Mouse (Mus musculus): ENCODE measurements around the gene Smug1. TPM values are rescaled to one million over a fixed set of nuclear protein-coding genes. Genes with fewer than 3 reads are reported as not detected.
A peak's percentile ranks its signal among the peaks of the same experiment; 100 is the strongest.

Smug1 gene
- total RNA-seq, 2 experiments from 2014 or later = 14.0 to 19.9 TPM

DNA sequence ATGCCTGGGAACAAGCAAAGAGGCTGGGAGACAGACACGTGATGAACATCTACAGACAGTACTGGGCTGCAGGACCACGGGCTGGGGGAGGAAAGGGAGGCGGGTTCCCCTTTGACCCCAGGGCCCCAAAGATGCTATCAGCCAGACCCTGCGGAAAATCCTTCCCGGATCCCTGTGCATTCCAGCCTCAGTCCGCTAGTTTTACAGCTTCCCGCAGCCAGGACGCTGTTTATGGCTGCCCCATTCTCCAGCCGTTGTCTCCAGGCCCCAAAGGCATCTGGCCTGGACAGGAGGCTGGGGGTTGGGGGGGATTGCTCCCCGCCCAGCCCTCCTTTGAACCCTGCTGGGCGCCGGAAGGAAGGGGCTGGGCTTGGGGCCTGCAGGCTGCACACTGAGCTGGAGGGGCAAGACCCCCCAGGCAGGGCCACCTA lies 10.7 kb upstream of the Smug1 start:
- DNase-seq = no peak

DNA sequence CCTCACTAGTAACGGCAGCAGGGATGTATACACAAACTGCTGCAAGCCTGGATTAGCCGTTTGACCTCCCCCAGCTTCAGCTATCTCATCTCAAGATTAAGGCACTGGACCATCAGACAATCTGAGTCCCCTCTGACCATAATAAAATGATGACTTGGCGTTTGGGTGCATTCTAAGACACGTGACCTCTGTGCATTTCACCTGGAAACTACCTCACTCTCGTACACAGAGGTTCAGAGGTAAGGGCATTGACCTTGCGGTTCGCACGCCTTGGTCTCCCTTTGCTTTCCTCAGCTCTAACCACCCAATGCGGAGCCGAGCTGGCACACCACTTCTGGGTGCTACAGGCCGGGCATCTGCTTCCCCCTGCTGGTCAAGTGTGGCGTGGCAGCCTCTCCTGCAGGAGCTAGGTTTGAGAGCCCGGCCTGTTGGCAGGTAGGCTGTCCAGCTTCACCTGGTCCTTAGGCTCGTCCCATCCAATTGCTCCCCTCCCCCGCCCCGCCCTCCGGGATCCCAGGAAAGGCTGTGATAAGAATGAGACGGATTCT lies 10.1 kb upstream of the Smug1 start:
- DNase-seq = peak; percentile 96

DNA sequence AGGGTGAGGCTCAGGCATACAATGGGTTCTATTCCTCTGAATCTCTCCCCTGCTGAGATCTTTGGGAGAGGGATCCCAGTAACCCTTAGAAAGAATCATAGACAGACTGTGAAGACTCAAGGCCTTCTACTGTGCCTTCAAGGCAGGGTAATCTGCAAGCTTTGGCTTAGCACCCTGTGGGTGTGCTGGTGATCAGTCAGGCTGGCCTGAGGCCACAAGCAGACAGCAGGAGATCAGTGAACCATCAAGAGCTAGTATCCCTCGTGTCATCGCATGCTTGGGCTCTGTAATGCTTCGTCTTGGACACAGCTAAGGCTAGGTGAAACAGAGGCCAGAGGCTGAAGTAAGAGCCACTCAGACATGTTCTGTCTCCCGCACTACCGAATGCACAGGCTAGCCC lies 6.4 kb upstream of the Smug1 start:
- DNase-seq = no peak

GRCm38 (mm10) chr15:103172537-103172936 lies 5.6 kb upstream of the Smug1 start:
- DNase-seq = peak; percentile 79

GRCm38 (mm10) chr15:103171276-103171675 lies 4.4 kb upstream of the Smug1 start:
- peak; percentile 65 for DNase-seq

DNA sequence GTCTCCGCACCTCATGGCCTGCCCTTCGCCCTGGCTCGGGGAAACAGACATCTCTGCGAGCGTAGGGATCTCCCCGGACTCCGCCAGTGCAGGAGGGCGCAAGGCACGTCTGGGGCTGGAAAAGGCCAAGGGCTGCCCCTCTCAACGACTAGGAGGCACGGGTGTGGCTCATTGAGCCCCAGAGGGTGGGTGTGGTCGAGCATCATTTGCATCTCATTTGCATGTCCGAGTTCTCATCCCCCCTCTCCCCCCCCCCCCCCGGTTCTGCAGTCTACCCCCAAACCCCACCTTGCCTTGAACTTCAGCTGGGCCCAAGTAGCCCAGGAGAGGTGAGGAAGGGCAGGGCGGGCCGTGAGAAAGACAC lies 3.4 kb upstream of the Smug1 start:
- DNase-seq = no peak

DNA sequence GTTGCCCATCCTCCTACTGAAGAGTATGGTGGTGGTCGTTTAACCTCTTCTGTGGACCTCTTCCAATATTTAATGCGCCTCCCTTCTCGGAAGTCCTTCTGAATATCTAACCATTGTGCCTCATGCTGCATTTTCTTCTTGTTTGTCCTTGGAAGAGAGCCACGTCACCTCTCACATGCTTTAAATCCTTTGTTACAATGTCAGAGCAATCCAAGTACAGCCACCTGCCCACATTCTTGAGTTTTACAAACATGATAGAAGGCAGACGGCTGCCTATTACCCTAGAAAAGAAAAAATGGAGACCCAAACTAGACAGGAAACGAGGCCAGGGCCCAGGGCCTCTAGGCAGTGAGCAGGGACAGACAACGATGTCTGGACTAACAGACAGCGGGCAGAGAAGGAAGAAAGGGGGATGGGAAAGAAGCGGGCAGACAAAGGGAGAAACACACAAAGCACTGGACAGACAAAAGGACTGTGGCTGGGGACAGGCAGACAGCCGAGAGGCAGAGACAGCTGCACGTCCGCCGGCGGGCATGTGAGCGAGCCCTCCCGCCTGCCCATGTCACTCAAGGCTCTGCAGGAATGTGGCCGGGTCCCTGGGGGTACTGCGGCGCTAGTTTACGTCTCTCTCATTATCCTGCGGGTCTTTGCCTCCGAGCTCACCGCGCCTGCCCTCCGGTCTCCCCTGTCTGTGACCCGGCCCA lies 2.9 kb upstream of the Smug1 start:
- no peak for DNase-seq

DNA sequence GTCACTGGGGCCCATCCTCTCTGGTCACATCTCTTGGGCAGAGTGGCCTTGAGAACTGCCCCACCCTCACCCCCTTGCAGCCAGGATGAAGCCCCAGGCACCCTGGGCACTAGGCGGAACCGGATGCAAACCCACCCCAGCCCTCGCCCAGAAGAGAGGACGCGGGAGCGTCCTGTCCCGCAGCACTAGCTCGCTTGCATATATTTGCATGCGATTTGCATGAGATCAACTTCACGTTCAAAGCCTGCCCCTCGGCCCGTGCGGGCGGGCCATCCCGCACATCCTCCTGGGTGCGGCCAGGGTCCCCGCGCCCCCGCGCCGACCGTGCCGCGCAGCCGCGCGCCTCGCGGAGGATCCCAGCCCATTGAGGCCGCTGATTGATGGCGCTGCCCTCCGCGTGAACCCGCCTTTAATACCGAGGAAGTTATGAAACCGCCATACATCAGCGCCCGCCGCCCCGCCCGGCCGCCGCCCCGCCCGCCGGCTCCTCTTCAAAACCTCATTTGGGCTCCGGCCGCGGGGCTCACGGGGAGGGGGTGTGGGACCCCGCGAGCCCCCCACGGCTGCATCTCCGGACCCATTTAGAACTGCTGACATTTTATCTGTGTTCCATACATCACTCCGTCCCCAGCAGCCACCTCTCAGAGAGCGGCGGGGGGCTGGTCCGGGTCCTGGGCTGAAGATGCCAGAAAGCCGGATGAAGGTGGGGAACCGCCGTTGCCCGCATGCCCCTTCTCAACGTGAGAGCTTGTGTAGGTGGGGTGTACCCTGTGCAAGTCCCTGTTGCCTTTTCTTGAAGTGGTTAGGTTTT lies 2.1 kb upstream of the Smug1 start:
- peak; percentile 60 for DNase-seq

GRCm38 (mm10) chr15:103167786-103168185 lies 894 bp upstream of the Smug1 start:
- DNase-seq = no peak

DNA sequence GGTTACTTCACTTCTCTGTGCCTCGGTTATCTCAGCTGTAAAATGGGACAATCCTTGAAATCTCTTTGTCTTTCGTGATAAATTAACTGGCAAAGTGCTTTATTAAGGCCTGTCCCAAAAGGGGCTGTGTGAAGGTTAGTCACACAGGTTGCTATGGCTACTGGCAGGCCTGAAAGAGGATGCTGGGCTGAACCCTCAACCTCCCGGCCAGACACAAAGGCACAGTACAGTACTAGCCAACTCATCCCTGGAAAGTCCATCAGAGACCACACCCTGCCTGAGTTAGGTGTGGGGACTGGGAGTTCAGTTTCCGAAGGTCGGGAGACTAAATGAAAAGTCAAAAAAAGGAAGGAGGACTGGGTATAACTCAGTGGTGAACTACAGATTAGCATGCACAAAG lies 968 bp downstream of the Smug1 start:
- no peak for DNase-seq

- peak; percentile 92 for DNase-seq
These were observed 1.5 kb downstream of the Smug1 start for GRCm38 (mm10) chr15:103165379-103165778.

GRCm38 (mm10) chr15:103163182-103163919 lies 3.5 kb downstream of the Smug1 start:
- peak; percentile 91 for DNase-seq

GRCm38 (mm10) chr15:103157585-103157984 lies 9.3 kb downstream of the Smug1 start:
- no peak for DNase-seq

DNA sequence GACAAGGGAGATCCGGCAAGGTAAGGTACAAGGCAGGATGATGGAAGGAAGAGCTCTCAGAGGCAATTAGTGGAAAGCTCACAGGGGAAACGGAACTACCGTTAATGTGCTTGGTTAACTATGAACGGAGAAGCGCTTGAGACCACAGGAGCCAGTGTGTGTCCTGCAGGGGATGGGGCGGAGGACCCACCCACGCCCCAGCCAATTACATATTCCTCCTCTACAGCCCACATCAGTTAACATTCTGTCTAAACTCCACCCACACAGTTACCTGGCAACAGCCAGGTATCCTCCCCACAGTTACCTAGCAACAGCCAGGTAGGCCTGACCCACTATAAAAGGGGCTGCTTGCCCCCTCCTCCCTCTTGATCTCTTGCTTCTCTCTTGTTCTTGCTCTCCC lies 10.0 kb downstream of the Smug1 start:
- DNase-seq = no peak

- no peak for DNase-seq
These were observed 11.2 kb downstream of the Smug1 start for GRCm38 (mm10) chr15:103155366-103156321.

DNA sequence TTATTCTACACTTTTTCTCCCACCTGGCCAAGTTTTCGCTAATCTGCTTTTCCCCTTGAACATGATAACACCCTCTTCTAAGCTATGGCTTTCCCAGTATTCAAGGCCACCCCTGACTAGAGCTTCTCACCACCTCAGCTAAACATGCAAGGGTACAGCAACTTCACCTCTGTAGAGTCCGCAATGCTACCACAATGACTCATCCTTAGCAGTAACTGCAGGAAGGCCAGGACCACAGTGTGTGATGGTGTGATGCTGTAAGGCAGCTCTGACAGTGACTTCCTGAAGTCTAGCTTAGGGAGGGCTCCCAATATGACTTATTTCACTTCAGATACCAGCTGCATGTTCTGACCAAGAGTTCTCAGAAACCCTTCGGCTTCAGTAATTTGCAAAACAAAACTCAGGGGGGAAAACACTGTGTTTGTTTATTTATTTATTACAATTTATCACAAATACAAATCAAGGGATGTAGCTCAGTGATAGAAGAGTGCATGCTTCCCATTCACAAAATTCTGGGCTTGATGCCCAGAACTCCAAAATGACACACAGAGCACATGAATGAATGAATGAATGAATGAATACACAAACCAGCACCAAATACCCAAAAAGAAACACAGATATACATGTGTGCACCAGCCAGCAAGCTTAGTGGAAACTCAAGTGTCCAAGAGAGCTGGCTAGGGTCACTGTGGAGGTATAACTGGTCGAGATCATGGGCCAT lies 13.8 kb downstream of the Smug1 start:
- no peak for DNase-seq

DNA sequence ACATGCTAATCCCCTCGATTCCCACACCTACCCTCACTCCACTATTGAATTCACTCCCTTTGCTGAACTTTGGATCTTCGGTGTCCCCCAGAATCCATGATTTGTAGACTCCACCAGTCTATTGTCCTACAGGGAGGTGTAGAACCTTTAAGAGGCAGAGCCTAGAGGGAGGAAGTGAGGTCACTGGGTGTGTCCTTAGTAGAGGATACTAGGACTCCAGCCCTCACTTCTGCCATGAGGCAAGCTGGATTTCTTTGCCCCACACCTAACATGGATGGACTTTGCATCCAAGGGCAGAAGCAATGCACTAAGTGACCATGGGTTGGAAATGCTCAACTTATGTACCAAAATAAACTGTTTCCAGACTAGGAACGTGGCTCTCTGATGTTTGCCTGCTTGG lies 14.5 kb downstream of the Smug1 start:
- DNase-seq = no peak

DNA sequence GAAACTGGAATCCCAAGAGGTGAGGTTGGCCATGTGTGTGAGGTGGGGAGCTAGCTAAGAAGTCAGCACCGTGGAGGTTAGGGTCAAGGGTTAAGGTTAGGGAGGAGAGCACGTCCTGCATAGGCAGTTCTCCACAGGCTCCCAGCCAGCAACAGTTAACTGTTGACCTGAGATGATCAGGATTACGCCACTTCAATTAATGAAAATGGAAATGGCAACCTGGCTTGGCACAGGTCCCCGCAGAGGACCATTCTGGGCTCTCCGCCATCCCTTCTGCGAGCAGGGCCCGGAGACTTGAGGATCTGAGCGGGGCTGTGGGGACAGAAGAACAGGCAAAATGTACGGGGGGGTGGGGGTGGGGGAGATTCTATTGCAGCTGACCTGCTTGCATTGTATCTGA lies 19.1 kb downstream of the Smug1 start:
- no peak for DNase-seq

GRCm38 (mm10) chr15:103147422-103147690 lies 19.5 kb downstream of the Smug1 start:
- DNase-seq = no peak

GRCm38 (mm10) chr15:103146627-103147421 lies 20.1 kb downstream of the Smug1 start:
- peak; percentile 62 for DNase-seq
